Mouse (Mus musculus): ENCODE data around the gene Tnf.
"Not testable (repeated sequence)": the region's sequence is repeated elsewhere in the genome, so short reads cannot be mapped to it uniquely, and the experiment has no call there.

The Tnf gene

DNA sequence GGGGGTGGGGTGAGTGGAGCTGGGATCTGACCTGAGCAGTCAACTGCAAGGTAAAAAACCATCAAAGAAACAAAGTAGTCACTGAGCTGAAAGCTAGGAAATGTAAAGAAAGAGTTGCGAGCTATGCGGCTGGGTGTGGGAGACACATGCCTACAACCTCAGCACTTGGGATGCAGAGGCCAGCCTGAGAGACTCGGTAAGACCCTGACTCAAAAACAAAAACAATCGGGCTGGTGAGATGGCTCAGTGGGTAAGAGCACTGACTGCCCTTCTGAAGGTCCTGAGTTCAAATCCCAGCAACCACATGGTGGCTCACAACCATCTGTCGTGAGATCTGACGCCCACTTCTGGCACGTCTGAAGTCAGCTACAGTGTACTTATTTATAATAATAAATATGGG, 32.3 kb upstream of the Tnf start:
- not testable (repeated sequence) for DNase-seq (ENCODE audit: low spot score in 2 of 2)

DNA sequence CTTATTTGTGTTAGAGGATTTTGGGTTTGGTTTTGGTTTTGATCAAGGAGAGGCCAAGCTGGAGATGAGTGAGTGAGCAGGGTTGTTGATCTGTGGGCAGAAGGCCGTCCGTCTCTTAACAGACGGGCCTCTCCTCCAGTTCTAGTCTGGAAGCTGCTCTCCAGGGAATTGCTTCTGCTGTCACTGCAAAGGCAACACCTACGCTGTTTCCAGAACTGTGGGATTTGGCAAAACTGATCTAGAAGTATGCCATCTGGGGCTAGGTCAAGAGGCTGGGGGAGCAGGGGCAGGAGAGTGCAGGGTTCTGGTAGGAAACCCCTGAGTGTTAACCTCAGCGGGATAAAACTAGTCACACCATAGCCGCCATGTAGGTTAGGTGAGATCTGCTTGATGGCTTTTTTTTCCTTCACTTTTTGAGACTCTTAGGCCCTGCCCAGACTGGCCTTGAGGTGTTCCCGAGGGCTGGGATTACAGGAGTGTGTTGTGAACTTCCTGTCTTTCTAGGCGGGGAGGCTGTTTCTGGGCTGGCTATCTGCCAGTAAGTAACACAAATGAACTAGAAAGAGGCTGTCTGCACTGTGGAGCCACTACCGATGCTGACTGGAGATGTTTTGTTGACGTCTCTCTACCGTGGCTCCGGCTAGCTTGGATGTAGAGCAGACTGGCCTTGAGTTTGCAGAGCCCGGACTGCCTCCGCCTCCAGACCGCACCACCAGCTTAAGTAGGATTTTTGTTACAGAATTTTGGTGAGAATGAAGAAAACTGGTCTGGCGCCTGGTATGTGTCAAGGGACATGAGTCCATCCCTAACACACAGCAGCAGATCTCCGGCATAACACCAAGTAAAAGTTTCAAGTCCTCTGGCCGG, 31.5 kb upstream of the Tnf start, which contains the start of gene Atp6v1g2:
Atp6v1g2 (plus strand) TSS at position 547 of the 867 bp plus-strand sequence.
- DNase-seq (ENCODE audit: low spot score in 2 of 2), result no peak

DNA sequence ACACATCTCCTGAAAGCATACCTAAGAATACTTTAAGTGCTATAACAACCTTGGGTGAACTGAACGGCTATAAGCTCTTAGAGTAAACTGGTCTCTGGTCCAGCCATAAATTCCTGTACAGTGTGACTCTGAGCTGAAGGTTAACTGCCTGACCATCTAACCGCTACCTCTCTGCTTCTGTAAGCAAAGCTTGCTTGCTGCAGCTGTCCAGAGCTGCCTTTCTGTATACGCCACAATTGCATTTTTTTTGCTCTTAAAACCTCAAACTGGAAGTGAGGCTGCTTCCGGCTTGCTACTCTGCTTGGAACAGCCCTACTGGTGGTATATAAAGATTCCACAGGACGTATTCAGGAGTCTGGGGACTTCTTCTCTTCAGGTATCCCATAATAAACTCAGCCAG, 30.9 kb upstream of the Tnf start:
- no peak for DNase-seq (ENCODE audit: low spot score in 2 of 2)

DNA sequence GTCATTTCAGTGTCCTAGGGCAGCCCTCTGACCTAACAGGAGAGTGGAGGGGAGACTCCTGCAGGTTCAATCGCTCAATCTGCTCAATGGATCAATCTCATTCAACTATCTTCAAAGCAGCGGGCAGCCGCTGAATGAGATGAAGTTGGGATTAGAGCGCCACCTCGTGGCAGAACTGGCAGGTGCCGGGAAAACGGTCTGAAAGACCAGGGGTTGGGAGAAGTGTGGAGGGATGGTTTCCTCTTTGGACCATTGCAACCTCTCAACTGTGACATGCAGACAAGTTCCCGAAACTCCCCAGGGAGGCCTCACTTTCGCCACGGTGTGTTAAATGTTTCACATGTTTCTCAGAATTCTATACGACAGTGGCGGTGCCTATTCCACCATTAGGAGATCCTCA, 30.2 kb upstream of the Tnf start:
- DNase-seq (ENCODE audit: low spot score in 2 of 2), result peak in 1 of 2 experiments; percentile 60

DNA sequence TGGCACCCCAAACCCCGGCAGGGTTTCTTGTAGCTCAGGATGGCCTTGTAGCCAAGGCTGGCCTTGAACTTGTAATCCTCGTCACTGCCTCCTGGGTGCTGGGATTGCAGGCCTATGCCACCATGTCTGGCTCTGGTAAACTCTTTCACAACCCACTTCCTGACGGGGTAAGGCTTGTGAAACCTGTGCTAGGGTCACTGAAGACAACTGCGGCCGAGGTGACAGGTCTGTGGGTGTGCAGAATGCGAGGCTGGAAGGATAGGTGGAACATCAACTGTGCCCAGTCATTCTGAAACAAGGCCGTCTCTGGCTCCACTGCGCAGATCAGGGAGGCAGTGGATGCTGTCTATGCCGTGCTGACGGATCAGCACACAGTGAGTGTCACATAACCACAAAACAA, 29.2 kb upstream of the Tnf start:
- DNase-seq (ENCODE audit: low spot score in 2 of 2), result no peak

DNA sequence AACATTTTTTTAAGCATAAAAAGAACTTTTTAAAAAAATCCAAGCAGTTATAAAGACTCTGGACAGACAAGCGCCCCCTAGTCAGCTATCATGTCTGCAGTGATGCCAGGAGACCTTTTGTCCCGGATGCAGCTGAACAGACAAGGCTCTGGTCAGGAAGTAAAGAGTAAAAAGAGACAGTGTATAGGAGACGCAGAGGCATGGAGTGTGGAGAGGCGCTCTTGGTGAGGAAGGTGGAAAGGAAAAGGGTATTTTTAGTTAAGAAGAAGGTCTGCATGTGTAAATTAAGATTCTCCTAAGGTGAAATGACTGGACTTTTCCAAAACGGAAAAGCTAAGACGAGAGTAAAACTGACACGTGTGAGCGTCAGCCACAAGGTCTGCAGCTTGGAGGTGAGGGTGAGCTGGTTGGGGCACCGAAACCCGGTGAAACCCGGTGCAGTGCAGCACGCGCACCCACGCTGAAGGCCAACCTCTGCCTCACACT, 24.8 kb upstream of the Tnf start:
- DNase-seq (ENCODE audit: low spot score in 2 of 2), result no peak

DNA sequence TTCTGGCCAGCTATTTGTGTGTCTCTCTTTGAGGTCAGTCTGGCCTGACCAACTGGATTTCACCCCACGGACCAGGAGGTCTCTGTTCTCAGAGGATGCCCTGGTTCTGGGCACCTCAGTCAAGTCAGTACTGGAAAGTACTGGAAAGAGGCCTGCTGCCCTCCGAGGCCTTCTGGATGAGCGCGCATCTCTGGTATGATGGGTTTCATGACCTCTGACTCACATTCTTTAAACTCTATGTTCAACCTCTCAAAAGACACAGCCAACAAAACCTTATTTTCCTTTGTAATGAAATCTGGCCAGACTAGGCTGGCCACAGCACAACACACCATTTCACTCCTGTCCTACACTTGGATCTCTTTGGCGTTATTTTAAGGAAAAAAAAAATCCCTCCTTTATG, 23.6 kb upstream of the Tnf start:
- no peak for DNase-seq (ENCODE audit: low spot score in 2 of 2)

DNA sequence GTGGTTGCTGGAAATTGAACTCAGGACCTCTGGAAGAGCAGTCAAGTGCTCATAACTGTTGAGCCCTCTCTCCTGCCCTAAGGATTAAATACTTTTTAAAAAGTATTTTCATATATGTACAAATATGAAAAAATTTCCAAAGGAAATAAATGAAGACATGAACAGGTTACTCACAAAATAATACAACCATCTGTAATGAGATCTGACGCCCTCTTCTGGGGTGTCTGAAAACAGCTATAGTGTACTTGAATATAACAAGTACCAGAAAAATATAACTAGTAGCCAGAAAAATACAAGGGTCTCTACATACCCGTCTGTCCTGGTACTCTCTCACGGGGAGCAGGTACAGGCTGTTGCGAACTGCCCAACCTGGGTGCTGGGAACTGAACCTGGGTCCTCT, 22.8 kb upstream of the Tnf start:
- no peak for DNase-seq (ENCODE audit: low spot score in 2 of 2)

DNA sequence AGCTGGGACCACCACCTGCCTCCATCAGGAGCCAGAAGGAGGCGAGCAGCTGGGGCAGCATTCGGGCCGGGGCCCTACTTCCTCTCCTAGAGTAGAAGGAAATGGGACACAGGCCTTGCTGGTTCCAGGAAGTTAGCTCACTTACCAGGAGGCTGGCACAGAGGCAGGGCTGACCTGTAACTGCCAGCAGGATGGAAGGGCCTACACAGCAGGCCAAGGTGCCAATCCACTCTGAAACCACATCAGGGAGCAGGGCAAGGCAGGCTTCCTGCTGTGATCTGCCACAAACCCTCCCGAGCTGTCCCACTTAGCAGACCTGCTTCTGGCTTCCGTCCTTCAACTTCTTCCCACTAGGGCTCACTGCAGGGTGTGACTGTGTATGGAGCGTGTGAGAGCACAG, 20.5 kb upstream of the Tnf start:
- no peak for DNase-seq (ENCODE audit: low spot score in 2 of 2)

DNA sequence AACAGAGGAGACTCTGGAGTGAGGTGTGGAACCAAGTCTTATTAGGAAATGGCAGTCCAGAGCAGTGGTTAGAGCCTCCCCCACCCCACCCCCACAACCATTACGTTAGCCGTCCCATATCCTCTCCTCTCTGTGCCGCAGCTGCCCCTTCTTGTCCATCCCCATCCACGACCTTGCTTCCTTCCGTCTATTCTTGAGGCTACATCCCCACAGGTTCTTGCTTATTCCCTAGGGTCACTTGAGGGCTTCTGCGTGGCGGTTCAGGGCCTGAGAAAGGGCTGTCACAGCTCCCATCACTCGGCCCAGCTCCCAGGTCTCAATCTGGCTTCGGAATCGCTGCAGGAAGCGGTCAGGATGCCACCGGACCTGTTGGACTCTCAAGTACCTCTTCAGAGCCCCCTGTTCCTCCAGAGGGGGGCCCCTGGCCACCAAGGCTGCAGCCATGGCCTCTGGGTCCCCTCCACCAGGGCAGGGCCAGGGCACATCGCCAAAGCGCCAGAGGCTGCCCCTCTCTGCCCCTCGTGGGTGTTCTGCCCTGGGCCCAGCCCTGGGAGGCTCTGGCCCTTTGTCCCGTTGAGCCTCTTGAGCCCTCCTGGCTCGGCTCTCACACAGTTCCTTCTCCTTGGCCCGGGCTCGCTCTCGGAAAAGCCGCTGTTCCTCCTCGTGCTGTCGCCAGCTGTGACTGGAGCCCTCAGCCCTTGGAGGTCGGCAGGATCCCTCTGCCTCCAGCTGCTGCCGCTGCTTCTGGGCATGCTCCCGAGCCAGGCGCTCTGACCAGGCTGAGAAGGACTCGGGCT, 18.5 kb upstream of the Tnf start, which contains the start of gene Gm16181:
Gm16181 (plus strand) TSS at position 679 of the 797 bp plus-strand sequence.
- DNase-seq (ENCODE audit: low spot score in 2 of 2), result no peak

DNA sequence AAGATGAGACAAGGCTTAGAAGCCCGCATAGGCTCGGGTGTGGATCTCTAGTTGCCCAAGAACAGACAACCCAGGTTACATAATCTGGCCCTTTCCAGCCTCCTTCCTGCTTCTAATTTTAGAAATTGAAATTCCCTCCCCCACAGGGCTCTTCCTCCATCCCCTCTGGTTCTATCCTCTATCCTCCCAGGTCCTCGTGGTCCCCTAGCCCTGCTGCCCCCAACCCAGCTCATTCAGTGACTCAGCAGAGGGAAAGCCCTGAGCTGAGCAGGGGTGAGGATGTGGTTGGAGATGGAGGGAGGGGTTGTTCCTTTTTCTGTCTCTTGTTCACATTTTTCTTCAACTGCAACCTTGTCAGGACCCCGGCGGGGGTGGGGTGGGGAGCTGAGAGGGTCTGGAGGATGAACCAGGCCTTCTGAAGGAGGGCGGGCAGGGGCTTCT, 17.8 kb upstream of the Tnf start:
- DNase-seq (ENCODE audit: low spot score in 2 of 2), result no peak

DNA sequence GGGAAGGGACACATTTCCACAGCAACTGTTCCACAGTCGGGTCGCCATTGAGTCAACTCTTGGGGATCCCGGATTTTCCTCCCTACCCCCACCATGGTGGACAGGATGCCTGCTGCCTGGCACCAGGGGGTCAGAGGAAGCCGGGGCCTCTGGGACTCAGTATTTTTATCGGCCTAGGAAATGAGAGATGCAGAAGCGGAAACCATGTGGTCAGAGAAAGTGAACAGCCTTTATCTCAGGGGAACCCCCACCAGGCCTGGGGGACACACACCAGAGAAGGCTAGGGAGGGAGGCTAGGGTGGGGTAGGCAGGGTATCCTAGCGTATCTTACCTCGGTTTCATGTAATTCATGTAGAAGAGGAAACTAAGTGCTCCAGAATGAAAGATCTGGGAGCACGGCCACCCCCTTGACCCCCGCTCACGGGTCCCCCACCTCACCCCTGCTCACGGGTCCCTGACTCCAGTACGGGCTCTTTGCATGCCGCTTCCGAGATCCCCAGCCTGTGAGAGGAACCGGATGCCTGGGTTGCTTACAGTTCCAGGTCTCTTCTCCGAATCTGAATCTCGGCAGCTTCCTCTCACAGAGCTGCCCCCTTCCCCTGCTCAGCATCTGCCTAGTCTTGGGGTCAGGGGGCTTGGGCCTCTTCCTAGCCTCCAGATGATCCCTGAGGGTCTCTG, 16.8 kb upstream of the Tnf start:
- DNase-seq (ENCODE audit: low spot score in 2 of 2), result no peak

DNA sequence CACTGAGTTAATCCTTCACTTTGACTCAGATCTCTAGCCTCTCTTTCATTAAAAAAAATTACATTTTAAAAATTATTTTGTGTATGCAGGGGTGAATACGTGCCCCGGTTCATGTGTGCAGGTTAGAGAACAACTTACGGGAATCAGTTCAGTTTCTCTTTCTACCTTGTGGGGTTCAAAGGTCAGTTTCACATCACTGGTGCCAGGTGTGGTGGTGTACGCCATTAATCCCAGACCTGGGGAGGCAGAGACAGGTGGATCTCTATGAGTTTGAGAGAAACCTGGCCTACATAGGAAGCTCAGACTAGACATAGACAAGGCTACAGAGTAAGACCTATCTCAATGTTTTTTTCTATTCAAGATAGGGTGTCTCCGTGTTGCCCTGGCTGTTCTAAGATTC, 11.3 kb upstream of the Tnf start:
- no peak for DNase-seq (ENCODE audit: low spot score in 2 of 2)

DNA sequence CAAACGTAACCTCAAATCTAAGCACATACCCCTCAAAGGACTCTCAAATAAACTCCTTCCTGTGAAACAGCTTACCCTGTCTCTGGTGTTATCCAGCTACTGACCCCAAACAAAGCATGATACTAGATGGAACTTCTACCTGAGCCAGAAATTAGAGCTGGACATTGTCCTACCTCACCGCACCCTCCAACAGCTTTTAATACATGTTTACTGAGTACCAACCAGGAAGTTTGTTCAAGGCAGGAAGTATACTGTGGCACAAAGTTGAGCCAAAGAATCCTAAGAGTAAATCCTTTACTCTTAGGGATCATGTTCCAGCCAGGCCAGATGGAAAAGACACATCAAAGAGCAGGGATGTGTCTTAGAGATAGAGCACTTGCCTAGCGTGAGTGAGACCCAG, 8.8 kb upstream of the Tnf start:
- DNase-seq (ENCODE audit: low spot score in 2 of 2), result no peak

DNA sequence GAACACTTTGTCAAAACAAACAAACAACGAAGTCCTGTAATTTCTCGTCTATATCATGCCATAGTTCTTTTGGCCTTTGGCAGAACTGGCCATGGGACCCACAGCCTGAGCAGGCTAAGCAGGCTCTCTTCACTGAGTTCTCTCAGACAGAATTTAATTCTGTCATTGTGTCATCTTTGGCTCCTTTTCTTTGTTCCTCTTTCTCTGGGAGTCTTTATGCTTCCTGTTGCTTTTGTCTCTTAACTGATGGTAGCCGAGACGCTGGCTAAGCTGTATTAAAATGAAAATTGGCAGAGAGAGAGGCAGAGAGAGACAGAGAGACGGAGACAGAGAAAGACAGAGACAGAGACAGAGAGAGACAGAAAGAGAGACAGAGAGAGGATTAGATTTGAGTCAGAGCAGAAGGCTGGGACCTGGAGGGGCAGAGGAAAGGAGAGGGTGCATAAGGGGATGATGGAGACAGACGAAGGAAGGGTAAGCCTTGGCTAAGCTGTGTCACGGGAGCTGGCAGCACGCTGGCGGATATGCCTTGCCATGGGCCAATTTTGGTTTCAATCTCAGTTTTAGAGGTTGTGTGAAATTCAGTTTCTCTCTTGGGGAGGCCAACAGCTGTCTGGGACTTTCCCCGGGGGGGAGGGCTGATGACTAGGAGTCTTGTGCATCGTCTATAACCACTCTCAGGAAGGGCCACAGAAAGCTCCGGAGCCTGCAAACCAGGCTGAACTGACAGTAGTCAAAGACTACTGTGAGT, 8.2 kb upstream of the Tnf start:
- no peak for DNase-seq (ENCODE audit: low spot score in 2 of 2)

DNA sequence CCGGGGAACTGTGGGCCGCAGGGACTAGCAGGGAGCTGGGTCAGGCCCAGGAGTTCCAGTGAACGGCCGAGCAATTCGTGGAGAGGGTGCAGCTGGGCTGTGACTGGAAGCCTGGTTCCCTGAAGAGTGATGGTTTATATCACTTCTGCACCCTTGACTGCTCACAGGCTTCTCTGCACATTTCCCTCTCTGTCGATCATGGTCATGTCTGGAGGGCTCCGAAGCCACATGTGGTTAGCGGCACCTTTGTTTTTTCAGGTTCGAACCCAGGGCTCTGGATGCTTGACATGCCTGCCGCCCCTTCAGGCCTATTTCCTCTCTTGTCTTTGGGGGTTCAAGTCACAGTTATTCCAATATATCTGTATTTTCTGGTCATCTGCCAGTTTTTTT, 3.6 kb upstream of the Tnf start:
- no peak for DNase-seq (ENCODE audit: low spot score in 2 of 2)

DNA sequence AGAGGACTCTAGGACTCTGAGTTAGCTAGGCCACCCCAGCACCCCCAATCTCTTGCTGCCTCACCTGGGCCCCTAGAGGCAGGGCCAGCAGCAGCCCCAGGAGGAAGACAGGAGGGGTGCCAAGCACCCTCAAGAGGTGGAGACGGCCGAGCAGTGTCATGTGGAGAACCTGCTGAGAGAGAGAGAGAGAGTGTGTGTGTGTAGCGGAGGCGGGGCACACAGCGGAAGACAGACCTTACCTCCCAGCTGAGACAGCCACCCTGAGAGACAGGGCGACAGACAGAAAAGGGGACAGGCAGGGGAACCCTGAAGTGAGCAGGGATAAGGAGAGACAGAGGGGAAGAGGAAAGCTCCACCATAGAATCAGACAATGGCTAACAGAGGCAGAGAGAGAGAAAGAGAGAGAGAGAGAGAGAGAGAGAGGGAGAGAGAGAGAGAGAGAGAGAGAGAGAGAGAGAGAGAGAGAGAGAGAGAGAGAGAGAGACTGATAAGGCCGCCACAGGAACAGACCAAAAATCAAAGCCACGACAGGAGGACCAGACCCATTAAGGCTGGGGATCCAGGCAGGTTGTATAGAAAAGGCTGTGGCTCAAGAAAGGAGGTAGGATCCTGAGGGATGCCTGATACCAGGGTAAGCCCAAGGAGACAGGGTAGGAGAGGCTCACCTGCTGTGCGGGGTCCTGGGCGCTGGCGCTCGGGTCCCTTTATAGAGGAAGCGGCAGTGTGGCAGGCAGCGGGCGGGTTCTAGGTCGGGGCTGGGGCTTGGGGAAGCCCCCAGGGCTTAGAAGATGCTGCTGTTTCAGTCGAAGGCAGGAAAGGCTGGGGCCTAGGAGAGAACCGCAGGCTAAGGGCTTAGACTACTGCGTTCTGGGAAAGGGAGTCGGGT, 2.9 kb upstream of the Tnf start, which contains the start of gene Lta:
Lta (minus strand) TSS at position 858 of the 886 bp plus-strand sequence.
- DNase-seq (ENCODE audit: low spot score in 2 of 2), result no peak

DNA sequence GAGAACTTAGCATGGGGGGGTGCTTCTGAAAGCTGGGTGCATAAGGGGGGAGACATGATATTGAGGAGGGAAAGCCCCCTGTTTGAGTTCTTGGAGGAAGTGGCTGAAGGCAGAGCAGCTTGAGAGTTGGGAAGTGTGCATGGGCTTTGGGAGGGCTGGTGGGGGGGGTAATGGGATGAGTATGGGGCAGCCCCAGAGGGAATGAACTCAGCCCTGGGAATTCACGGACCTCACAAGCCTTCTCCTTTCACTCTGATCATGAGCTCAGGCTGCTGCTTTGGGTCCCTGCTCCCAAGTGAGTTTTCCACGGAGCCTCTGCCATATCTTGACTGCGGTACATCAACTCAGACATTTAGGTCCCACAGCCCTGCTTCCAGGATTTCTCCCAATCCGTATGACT, 635 bp upstream of the Tnf start:
- DNase-seq (ENCODE audit: low spot score in 2 of 2), result no peak

DNA sequence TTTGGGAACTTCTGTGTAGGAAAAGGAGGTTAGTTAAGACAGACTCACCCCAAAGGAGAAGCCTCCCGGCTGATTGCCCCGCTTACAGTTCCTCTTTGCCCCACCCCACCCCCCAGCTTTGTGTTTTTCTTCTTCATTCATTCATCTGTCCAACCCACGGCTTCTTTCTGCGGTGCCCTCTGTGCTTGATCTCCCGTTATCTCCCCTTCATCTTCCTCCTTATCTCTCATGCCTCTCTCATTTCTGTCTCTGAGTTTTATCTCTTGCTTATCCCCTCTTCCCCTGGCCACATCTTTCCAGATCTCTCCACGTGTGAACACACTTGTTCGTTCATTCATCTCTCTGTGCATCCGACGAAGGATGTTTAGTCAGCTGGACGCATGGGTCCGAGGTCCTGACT, 679 bp downstream of the Tnf start:
- no peak for DNase-seq (ENCODE audit: low spot score in 2 of 2)

DNA sequence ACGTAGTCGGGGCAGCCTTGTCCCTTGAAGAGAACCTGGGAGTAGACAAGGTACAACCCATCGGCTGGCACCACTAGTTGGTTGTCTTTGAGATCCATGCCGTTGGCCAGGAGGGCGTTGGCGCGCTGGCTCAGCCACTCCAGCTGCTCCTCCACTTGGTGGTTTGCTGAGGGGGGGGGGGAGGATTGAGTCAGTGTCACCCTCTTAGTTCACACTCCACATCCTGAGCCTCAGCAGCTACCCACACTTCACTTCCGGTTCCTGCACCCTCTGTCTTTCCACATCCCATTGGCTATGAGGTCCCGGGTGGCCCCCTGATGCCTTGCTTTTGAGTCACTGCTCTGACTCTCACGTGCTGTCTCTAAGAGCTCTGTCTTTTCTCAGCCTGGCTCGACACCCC, 1.4 kb downstream of the Tnf start:
- DNase-seq (ENCODE audit: low spot score in 2 of 2), result no peak

Measured in right cerebral cortex, postnatal 36 days (tissue).